Mouse (Mus musculus) spleen, postnatal 4 days (tissue): ENCODE results near the gene Tom1l1.
"Not testable (repeated sequence)": the region's sequence is repeated elsewhere in the genome, so short reads cannot be mapped to it uniquely, and the experiment has no call there.

Source experiments
- DNase-seq, 2 experiments: peaks; one replicate each; pipeline ENCODE4 v3.0.0; 2022; ENCODE audit warnings: low spot score in 2 of 2

The Tom1l1 gene

GRCm38 (mm10) chr11:90687460-90688416 is at the start of gene Tom1l1:
Gene Tom1l1, minus strand, starts transcription at chr11:90688366.
- DNase-seq = peak; percentile 79 to 86

GRCm38 (mm10) chr11:90733575-90733974 is 45.4 kb upstream of the Tom1l1 start:
- peak in 1 of 2 experiments; percentile 66 for DNase-seq

- DNase-seq = peak; percentile 62 to 67
These were observed 39.4 kb upstream of the Tom1l1 start for GRCm38 (mm10) chr11:90727354-90728125.

- no peak for DNase-seq
These were observed 38.6 kb upstream of the Tom1l1 start for GRCm38 (mm10) chr11:90726730-90727129.

GRCm38 (mm10) chr11:90722304-90722703 is 34.1 kb upstream of the Tom1l1 start:
- no peak for DNase-seq

- no peak for DNase-seq
These were observed 29.6 kb upstream of the Tom1l1 start for GRCm38 (mm10) chr11:90717719-90718118.

GRCm38 (mm10) chr11:90711596-90711995 is 23.4 kb upstream of the Tom1l1 start:
- no peak for DNase-seq

- not testable (repeated sequence) for DNase-seq
These were observed 19.0 kb upstream of the Tom1l1 start for GRCm38 (mm10) chr11:90707134-90707533.

GRCm38 (mm10) chr11:90697480-90698240 is 9.5 kb upstream of the Tom1l1 start:
- DNase-seq = peak; percentile 76 to 88

- DNase-seq = no peak
These were observed 7.6 kb upstream of the Tom1l1 start for GRCm38 (mm10) chr11:90695811-90696210.

GRCm38 (mm10) chr11:90694206-90694605 is 6.0 kb upstream of the Tom1l1 start:
- DNase-seq = no peak

GRCm38 (mm10) chr11:90690361-90690760 is 2.2 kb upstream of the Tom1l1 start:
- no peak for DNase-seq

- DNase-seq = no peak
These were observed 1.1 kb downstream of the Tom1l1 start for GRCm38 (mm10) chr11:90687040-90687439.

- peak; percentile 46 to 63 for DNase-seq
These were observed 1.7 kb downstream of the Tom1l1 start for GRCm38 (mm10) chr11:90686287-90687025.

GRCm38 (mm10) chr11:90685196-90685595 is 3.0 kb downstream of the Tom1l1 start:
- no peak for DNase-seq

GRCm38 (mm10) chr11:90684765-90685164 is 3.4 kb downstream of the Tom1l1 start:
- DNase-seq = no peak

GRCm38 (mm10) chr11:90681171-90681570 is 7.0 kb downstream of the Tom1l1 start:
- no peak for DNase-seq

GRCm38 (mm10) chr11:90678582-90678981 is 9.6 kb downstream of the Tom1l1 start:
- no peak for DNase-seq

GRCm38 (mm10) chr11:90677771-90678288 is 10.3 kb downstream of the Tom1l1 start:
- no peak for DNase-seq

GRCm38 (mm10) chr11:90677027-90677426 is 11.1 kb downstream of the Tom1l1 start:
- no peak for DNase-seq
